Mouse (Mus musculus): Measurements from ENCODE around the gene Tspan13. TPM values are rescaled to one million over a fixed set of nuclear protein-coding genes. Genes with fewer than 3 reads are reported as not detected.

Gene Tspan13
- total RNA-seq, 2 experiments from 2014 or later, result 286 to 292 TPM

DNA sequence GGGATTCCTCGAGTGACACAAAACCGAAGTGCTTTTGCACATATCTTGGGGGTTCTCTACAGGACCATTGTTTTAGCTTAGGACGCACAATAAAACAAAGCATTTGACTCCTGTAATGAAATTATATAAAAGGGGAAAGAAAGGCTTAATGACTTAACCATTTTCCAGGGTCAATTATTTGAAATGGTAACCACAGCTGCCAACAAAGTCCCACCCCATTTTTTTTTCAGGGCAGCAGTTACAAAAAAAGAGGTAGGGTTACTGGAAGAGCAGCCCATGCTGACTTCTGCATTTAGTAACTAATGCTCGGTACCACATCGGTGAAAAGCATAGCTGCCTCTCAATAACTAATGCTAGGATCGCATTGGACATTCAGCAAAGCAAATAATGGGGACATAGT, 6.8 kb downstream of the Tspan13 start:
- DNase-seq (ENCODE audit: extremely low spot score in 1 of 2, low spot score in 1 of 2), result no peak

DNA sequence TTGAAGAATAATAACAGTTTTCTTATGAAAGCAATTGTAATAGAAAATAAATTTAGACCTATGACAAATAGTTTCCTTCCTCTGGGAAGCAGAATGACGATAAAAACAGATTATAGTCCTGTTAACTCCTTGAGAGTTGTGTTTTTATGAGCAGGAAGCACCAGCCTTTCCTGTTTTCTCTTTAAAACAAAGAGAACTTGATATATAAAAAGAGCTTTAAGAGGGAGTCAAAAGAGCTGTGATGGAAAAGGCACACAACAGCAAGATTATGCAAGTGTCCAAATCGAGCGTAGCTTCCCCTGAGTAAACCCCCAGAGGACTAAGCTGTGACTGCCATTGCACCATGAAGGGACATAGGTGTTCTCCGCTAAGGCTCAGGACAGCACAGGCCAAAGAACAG, 9.9 kb downstream of the Tspan13 start:
- no peak for DNase-seq (ENCODE audit: extremely low spot score in 1 of 2, low spot score in 1 of 2)

DNA sequence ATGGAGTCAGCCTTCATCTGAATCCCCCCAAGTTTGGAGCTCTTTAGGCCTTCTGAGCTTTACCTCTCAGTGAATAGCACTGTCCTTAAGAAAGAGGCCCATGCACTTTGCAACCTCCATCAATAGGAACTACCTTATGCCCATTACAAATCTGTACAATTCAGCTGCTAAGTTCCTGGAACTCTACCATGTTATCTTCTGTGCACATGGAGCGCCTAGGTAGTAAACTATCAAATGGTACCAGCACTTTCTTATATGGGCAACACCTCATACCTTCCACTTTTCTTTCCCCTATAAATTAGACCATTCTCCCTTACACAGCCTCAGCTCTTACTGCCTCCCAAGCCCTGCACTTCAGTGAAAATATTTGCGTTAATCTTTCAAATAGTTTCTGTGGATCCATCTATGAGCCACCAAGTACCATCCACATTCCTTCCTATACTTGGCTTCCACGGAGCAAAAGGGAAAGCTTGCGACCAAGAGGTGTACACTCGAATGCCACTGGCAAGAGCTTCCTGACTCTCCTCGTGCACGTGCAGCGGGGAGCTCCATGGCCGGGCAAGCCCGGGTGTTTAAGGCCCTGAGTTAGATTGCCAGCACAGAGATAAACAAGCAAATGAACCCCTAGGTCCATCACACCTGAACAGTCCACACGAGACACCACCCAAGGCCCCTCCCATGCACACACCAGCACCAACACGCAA, 11.5 kb downstream of the Tspan13 start:
- DNase-seq (ENCODE audit: extremely low spot score in 1 of 2, low spot score in 1 of 2), result no peak

DNA sequence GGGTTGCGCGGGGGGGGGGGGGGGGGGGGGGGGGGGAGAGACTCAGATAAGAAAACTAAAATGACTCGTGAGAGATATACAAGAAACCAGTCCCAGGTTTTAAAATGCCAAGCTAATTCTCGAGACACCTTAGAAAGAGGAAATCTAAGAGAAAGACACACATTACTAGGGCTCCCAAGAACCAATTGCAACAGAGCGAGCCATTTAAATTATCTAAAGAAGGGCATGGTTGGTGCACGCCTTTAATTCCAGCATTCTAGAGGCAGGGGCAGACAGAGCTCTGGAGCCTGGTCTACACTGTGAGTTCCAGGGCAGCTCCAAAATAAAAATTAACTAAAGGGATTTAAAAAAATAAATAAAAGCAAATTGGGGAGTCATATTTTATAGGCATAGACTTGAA, 12.6 kb downstream of the Tspan13 start:
- DNase-seq (ENCODE audit: extremely low spot score in 1 of 2, low spot score in 1 of 2), result no peak

DNA sequence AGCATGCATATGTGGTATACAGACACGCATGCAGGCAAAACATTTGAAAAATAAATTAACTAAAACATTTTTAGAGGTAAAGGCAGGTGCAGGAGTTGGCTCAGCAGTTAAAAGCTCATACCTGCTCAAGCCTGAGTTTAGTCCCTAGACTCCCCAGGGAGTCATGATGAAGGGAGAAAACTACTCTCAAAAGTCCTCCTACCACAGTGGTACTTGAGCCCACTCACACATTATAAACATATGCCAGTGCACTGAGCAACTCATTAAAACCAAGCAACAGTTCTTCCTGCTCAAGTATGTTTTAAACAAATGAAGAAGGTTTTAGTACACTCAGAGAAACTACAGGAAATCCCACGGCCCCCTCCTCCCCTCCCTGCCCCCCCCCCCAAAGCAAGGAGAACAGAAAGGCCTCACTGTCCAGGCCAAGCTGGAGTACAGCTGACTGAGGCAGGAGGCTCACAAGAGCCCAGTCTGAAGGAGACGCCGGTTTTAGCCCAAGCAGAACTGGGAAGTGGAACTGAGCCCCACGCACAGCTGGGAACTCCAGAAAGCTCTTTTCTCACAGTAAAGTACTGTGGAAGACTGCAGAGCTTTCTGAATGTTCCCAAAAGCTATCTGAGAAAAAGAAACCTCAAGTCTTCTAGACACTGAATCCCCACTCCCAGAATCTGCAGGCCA, 13.2 kb downstream of the Tspan13 start:
- DNase-seq (ENCODE audit: extremely low spot score in 1 of 2, low spot score in 1 of 2), result no peak

DNA sequence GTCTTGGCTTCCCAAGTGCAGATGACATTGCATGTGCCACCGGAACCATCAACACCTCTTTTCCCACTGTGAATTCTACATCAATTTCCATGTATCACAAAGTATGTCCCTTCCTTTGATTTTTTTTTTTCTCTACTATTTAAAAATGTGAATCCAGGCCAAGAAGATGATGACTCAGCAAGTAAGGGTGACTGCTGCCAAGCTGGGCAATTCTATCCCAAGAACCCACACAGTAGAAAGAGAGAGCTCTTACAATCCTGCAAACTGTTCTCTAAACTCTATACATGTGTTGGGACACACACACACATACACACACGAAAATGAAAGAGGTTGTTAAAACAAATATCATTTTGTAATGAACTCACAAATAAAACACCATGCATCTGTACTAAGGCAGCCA, 15.1 kb downstream of the Tspan13 start:
- DNase-seq (ENCODE audit: extremely low spot score in 1 of 2, low spot score in 1 of 2), result no peak

DNA sequence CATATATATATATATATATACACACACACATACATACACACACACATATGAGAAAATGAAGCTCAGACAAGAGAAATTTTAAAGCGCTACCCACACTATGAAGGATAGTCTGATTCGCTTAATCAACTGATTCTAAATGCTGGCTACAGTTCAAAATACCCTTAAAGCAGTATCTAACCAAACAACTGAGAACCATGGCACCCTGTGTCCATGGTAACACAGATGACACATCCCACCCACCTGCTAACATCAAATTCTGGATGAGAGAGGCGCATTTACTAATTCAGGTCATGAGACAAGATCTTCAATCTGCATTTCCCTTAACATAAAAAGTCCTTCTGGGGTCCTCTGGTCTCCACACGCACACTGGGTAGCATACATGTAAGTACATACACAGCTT, 16.2 kb downstream of the Tspan13 start:
- no peak for DNase-seq (ENCODE audit: extremely low spot score in 1 of 2, low spot score in 1 of 2)

DNA sequence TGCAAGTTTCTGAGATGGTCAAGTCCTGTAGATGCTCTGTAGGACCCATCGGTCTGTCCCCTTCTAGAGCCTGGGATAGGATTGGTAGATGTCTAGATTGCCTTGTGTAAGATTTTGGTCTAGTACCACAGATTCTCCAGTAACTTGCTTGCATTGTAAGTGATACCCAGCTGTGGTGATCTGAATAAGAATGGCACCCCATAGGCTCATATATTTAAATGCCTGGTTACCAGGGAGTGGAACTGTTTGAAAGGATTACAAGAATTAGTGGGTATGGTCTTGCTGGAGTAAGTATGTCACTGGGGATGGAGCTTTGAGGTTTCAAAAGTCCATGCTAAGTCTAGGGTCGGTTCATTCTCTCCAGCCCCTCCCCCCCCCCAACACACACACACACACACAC, 21.6 kb downstream of the Tspan13 start:
- no peak for DNase-seq (ENCODE audit: extremely low spot score in 1 of 2, low spot score in 1 of 2)

DNA sequence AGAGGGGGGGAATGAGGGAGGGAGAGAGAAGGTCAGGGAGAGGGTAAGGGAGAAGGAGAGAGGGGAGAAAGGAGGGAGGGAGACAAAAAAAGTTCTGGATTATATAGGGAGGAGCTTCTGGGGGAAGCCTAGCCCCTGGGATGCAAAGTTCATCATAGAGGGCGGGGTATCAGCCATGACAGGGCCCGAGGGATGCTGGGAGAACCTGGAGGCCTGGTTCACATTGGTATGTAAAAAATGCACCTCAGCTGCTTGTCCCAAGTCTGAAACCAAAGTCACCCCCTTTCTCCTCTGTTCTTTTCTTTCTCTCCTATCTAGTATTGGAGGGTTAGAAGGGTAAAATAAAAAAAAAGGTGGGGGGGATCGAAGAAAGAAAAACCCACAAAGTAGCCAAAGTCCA, 22.2 kb downstream of the Tspan13 start:
- no peak for DNase-seq (ENCODE audit: extremely low spot score in 1 of 2, low spot score in 1 of 2)

DNA sequence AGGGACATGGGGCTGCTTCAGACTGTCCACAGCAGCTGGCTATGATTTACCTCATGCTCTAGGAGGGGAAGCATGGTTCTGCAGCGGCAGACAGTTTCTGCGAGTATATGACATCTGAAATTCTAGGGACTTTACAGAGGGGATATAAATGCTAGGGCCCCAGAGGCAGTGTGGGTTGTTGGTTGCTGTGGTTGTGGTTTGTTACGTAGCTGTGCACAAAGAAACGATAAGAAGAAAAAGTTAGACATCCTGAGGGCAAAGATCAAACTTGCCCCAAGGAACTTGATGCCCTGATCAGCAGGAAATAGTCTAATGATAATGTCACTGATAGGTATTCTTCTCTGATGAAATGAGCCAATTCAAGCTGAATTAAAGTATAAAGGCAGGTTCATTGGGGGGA, 22.7 kb downstream of the Tspan13 start:
- DNase-seq (ENCODE audit: extremely low spot score in 1 of 2, low spot score in 1 of 2), result no peak

DNA sequence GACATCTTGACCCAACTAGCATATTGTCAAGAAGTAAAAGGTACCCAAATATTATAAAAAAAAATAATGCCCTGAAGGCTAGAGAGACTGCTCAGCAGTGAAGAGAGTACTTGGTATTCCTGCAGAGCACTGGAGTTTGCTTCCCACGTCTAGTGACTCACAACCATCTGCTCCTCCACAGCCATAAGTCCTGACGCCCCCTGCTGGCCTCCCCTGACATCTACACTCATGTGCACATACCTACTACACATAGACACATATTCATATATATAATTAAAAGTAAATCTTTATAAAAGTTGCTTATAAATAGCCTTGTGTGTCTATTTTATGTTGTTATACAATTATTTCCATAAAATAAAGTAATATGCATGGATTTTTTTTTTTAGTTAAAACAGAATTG, 24.5 kb downstream of the Tspan13 start:
- peak in 1 of 2 experiments; percentile 38 for DNase-seq (ENCODE audit: extremely low spot score in 1 of 2, low spot score in 1 of 2)

DNA sequence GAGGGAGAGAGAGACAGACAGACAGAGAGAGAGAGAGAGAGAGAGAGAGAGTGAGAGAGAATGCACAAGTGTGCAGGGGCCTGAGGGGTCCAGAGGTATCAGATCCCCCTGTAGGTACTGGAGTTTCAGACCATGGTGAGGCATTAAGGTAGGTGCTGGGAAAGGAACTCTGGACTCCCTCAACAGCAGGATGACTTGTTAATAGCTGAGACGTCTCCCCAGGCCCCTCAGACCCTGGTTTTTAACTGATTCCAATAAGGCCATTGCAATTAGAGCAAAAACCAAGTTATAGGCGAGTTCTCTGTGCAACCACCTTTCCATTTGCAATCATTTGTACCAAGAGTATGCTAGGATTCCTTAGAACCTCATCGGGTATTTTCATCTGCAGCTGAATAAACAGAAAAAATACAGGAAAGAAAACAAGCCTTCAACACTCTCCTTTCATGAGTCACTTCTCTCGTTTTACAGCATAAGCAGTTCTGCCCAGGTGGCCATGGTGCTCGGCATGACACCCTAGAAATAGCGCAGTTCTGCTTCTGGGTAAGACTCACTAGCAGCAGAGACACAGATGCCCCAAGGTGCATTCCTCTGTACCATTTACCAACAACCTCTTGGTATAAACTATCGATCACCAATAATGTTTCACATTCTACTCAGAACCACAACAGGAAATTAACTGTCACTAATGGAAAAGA, 28.9 kb downstream of the Tspan13 start:
- no peak for DNase-seq (ENCODE audit: extremely low spot score in 1 of 2, low spot score in 1 of 2)

DNA sequence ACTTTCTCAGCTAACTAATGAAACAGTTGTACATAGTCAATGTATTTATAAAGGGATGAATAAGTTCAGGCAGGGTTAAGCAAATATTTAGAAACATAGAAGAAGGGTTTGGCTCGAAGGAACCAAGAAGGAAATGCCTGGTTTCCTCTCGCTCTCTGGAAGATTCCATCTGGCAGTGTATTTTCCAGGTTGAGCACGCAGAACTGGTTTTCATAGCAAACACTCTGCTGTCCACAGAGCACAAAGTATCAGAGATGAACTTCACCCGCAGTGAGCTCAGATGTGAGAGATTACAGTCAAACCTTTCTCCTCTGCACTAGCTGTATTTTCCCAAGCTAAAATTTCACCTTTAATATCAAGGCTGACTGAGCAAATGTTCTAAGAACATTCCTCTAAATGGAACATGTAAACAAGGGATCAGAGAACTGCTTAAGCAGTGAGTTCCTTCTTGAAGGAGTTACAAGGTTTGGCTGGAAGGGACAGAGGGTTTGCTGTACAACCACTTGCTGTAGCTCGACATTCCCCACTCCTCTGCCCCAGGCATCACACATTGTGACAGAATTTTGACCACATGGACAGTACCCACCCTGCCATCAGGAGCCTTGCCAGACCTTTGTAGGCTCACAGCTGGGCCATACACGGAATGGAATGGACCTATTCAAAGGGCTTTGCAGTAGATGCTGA, 33.8 kb downstream of the Tspan13 start:
- no peak for DNase-seq (ENCODE audit: extremely low spot score in 1 of 2, low spot score in 1 of 2)

DNA sequence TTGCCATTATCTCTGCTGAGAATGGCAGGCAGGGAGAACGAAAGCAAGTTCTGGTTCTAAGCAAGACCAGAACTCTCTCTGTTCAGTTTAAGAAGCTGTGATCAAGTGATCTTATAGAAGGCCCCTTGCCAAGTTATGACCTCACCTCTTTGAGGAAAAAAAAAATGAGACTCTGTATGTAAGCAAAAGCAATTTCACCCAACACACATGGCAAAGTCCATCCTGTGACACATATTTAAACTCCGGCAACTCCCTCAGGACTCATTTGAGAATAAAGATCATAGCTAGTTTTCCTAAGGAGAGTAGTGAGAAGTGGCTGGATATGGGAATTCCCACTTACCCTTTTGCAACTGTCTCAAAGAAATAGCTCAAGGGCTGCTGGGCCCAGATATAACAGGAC, 34.7 kb downstream of the Tspan13 start:
- no peak for DNase-seq (ENCODE audit: extremely low spot score in 1 of 2, low spot score in 1 of 2)

DNA sequence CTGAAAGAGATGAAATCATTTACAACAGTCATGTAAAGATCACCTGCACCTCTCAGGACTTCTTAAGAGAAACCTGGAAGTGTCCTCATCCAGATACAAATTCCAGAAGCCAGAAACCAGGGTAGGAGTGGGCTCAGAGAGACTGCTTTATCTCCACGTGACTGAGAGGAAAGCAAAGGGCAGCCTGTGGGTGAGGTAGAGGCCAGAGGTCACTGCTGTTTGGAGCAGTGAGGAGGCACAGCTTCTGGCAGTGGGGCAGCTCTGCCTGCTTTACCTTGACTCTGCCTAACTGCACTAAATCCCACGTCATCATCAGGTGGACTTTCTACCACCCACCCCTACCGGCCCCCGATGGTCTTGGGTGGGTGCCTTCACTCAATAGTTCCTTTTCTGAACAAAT, 37.6 kb downstream of the Tspan13 start:
- no peak for DNase-seq (ENCODE audit: extremely low spot score in 1 of 2, low spot score in 1 of 2)

DNA sequence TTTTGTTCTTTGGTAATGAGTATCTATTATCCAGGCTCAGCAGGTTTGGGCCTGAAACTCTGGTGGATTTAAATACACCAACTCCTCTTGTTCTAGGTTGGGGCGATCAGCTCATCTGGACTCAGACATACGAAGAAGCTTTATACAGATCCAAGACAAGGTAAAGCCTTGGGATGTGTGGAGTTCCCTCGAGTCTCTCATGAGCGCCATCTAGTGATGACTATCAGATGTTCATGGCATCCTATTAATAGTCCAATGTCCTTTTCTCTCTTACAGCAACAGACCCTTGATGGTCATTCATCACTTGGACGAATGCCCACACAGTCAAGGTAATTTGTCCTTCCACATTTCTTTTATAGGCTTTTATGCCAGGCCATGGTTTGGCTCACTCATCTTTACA, 46.5 kb downstream of the Tspan13 start:
- no peak for DNase-seq (ENCODE audit: extremely low spot score in 1 of 2, low spot score in 1 of 2)

DNA sequence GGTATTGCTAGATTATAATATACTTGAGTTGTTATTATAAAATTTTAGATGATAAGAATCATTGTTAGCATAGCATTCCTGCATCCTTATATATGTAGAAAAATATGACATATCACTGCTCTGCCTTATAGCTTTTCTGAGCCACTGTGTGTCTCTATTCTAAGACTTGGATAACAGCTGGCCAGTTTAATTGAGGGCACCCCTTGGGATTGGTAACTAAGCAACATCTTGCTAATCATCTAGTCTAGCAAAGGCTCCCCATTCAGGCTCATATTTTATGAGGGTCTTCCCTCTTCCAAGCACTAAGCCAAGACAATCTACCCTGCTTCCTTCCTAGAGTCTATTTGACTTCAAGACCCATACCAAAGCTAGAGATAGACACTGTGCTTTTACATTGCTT, 48.2 kb downstream of the Tspan13 start:
- no peak for DNase-seq (ENCODE audit: extremely low spot score in 1 of 2, low spot score in 1 of 2)

DNA sequence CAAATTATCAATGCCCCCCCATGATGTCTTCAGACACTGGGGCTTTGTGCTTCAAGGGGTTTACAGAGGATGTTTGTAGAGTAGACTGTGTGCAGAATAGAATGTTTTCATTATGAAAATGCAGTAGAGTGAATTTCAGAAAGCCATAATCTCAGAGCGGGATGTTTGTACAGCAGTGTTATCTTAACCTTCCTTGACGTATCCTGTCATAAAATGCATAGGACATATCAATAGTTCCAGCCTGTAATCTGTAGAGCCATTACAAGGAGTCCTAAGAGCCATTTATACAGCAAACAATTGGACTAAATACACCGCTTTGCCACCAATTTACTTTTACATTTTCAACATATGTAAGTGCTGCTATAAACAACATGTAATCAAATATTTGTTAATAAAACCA, 48.7 kb downstream of the Tspan13 start:
- no peak for DNase-seq (ENCODE audit: extremely low spot score in 1 of 2, low spot score in 1 of 2)

DNA sequence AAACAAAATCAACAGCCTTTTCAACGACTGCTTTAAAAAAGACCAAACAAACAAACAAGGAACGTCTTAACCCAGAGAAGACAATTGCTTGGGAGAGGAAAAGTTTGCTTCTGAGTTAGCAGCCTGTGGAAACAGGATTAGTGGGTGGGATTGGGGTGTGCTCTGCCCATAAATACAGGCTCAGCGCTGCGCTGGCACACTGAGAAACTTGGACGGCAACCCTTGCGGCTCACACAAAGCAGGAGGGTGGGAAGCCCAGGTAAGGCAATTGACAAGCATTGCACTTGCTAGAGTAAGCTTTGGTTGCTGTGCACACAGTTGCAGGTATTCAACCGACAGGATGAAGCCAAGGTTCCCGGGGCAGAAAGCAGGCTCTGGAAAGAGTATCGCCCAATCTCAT, 49.6 kb downstream of the Tspan13 start, which contains the start of gene Agr2:
Agr2 (plus strand) TSS at position 197 of the 400 bp plus-strand sequence.
- no peak for DNase-seq (ENCODE audit: extremely low spot score in 1 of 2, low spot score in 1 of 2)

DNA sequence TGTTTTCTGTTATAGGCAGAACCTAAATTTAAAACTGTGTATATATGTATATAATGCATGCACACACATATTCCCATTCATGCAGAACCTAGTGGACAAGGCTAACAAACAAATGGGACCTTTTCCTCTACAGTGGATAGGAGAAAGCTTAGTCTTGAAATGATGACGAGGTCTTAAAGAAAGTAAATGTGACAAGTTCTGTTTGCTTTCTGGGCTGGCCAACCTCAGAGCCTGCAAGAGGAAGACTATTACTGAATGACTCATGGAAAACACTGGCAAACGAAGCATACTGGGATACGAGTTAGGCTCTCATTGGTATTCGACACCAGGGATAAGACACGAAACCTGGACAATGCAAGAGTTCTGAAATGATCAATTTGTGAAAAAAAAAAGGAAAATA, 57.6 kb downstream of the Tspan13 start:
- no peak for DNase-seq (ENCODE audit: extremely low spot score in 1 of 2, low spot score in 1 of 2)

DNA sequence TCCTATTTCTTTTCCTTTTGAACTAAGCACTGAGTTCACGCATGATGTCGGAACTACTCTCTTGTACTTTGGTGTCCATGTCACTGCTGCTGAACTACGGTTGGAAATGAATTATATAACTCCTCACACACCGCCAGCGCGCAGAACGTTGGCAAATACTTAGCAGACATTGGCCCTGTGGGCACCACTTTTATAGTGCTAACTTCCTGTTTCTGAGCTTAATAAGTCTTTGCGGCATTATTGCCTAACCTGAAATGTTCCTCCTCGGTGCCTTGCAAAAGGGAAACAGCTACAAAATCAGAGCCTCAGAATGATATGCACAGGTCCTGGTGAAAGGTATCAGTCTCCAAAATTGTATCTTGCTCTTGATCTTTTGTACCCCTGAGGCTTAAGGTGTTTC, 58.8 kb downstream of the Tspan13 start:
- no peak for DNase-seq (ENCODE audit: extremely low spot score in 1 of 2, low spot score in 1 of 2)

Data from layer of hippocampus, postnatal 25 days (tissue).